Mouse (Mus musculus): ENCODE measurements around the gene Rad23a.

- TF ChIP-seq CTCF (IDR thresholded peaks at IDR 0.05; ENCODE audit: insufficient read depth, low read depth, low read length) (no peak), POLR2A (IDR thresholded peaks at IDR 0.05; ENCODE audit: insufficient read depth, low read depth, low read length) (peak; percentile 99)
Observed at GRCm38 (mm10) chr8:84846722-84847572, 6.5 kb upstream of the Rad23a start, which contains the start of gene Calr.
